Mouse (Mus musculus) right cerebral cortex, postnatal 4 days (tissue): ENCODE measurements around the gene Krtdap.
"Not testable (repeated sequence)": the region's sequence is repeated elsewhere in the genome, so short reads cannot be mapped to it uniquely, and the experiment has no call there.

Experiments
- DNase-seq: peaks from one replicate; pipeline ENCODE4 v3.0.0-alpha.2; 2022

The Krtdap gene

GRCm38 (mm10) chr7:30790141-30790540 lies 2.4 kb downstream of the Krtdap start:
- DNase-seq = no peak

GRCm38 (mm10) chr7:30791921-30792320 lies 4.2 kb downstream of the Krtdap start:
- no peak for DNase-seq

GRCm38 (mm10) chr7:30794921-30795320 lies 7.2 kb downstream of the Krtdap start:
- no peak for DNase-seq

- no peak for DNase-seq
Observed at GRCm38 (mm10) chr7:30796790-30797189, 9.1 kb downstream of the Krtdap start.

GRCm38 (mm10) chr7:30800653-30801052 lies 13.0 kb downstream of the Krtdap start:
- DNase-seq = no peak

GRCm38 (mm10) chr7:30803256-30803655 lies 15.6 kb downstream of the Krtdap start:
- DNase-seq = no peak

- no peak for DNase-seq
Observed at GRCm38 (mm10) chr7:30804026-30804715, 16.5 kb downstream of the Krtdap start.

- DNase-seq = no peak
Observed at GRCm38 (mm10) chr7:30805924-30806323, 18.2 kb downstream of the Krtdap start.

GRCm38 (mm10) chr7:30810319-30810718 lies 22.6 kb downstream of the Krtdap start:
- no peak for DNase-seq

GRCm38 (mm10) chr7:30811757-30812290 lies 24.1 kb downstream of the Krtdap start:
- no peak for DNase-seq

- DNase-seq = no peak
Observed at GRCm38 (mm10) chr7:30812291-30812807, 24.7 kb downstream of the Krtdap start.

- no peak for DNase-seq
Observed at GRCm38 (mm10) chr7:30820131-30820530, 32.4 kb downstream of the Krtdap start.

GRCm38 (mm10) chr7:30820854-30821445 lies 33.3 kb downstream of the Krtdap start:
- no peak for DNase-seq

GRCm38 (mm10) chr7:30821532-30821931 lies 33.8 kb downstream of the Krtdap start:
- no peak for DNase-seq

GRCm38 (mm10) chr7:30823675-30824074 lies 36.0 kb downstream of the Krtdap start, which contains the start of gene Ffar2:
TSS of gene Ffar2 (minus strand) at chr7:30823775.
- no peak for DNase-seq

GRCm38 (mm10) chr7:30824306-30824705 lies 36.6 kb downstream of the Krtdap start:
- no peak for DNase-seq

- no peak for DNase-seq
Observed at GRCm38 (mm10) chr7:30826660-30827059, 39.0 kb downstream of the Krtdap start.

GRCm38 (mm10) chr7:30828871-30829270 lies 41.2 kb downstream of the Krtdap start:
- not testable (repeated sequence) for DNase-seq

GRCm38 (mm10) chr7:30829428-30829827 lies 41.7 kb downstream of the Krtdap start:
- DNase-seq = no peak

GRCm38 (mm10) chr7:30832261-30832660 lies 44.6 kb downstream of the Krtdap start:
- no peak for DNase-seq

- DNase-seq = not testable (repeated sequence)
Observed at GRCm38 (mm10) chr7:30832684-30833083, 45.0 kb downstream of the Krtdap start.

- DNase-seq = no peak
Observed at GRCm38 (mm10) chr7:30837277-30837676, 49.6 kb downstream of the Krtdap start.

- no peak for DNase-seq
Observed at GRCm38 (mm10) chr7:30840306-30840705, 52.6 kb downstream of the Krtdap start.
